Mouse (Mus musculus) B cell, adult 62 days (primary cell): ENCODE data around the gene Rdh9. TPM values are rescaled to one million over a fixed set of nuclear protein-coding genes. Genes with fewer than 3 reads are reported as not detected.

Experiments
- total RNA-seq: library from RNA; stranded (reverse); gene quantifications from 4 replicates; pipeline ENCODE4 v1.2.4, GENCODE M21; 2023

Rdh9 gene
- total RNA-seq, result 0.41 to 0.43 TPM in 2 of 4 replicates, not detected in the others

DNA sequence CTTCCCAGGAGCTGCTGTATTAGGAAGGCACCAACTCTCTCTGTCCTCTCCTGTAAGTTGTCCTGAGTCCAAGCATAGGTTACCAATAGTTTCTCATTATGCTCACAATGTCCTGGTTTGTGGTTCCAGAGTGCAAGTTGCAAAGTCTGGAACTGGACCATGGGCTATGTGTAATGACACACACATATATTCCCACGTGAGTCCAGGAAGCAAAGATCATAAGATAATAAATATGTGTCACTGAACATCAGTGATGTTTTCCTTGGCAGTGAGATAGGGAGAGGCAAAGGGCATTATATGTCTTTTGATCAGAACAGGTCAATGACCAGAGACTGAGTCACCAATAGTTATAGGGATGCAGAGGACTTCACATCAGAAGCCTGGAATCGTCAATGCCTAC lies at the start of gene Rdh9:
Gene Rdh9 (plus strand): TSS at position 376 of the 400 bp plus-strand sequence.

DNA sequence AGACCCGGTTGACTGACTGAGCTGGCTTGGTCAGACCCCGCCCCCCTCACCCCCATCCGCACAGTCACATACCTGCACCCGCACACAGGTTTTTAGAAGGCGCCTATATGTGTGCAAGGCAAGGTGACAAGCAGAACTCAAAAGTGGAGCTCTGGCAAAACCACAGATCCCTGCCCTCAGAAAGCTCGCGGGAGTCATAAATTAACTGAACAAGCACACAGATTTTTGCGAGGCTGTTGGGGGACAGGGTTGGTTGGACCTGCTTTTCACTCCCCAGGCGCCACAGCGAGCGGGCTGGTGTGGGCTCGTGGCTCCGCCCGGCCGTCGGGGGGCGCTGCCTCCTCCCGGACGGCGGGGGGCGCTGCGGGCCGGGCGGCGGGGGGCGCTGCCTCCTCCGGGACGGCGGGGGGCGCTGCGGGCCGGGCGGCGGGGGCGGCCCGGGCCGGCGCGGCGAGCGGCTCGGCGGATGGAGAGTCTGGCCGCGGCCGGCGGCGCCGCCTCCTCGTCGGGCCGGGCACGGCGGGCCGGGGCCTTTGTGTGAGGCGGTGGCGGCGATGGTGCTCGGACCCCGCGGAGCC lies 37.0 kb upstream of the Rdh9 start, which contains the start of gene Zbtb39:
Gene Zbtb39 (plus strand): TSS at position 456 of the 578 bp plus-strand sequence.

DNA sequence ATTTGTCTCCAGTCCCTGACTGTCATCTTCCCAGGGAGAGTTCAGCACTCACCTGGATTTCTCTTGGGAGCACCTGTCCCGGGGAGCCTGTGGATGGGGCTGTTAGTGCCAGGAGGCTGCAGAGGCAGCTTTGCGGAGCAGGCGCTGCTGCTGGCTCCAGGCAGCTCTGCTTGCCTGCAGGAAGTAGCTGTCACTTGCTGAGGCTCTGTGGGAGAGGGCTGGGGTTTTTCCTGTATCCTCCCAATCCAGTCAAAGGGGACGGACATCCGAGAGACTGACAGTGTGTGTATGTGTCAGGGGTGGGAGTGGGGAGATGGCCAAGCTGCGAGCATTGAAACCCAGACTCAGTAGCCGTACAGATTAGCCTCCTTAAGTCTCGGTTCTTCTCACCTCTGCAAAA lies 24.6 kb upstream of the Rdh9 start, which contains the start of gene Gpr182:
Gene Gpr182 (minus strand): TSS at position 185 of the 400 bp plus-strand sequence.

DNA sequence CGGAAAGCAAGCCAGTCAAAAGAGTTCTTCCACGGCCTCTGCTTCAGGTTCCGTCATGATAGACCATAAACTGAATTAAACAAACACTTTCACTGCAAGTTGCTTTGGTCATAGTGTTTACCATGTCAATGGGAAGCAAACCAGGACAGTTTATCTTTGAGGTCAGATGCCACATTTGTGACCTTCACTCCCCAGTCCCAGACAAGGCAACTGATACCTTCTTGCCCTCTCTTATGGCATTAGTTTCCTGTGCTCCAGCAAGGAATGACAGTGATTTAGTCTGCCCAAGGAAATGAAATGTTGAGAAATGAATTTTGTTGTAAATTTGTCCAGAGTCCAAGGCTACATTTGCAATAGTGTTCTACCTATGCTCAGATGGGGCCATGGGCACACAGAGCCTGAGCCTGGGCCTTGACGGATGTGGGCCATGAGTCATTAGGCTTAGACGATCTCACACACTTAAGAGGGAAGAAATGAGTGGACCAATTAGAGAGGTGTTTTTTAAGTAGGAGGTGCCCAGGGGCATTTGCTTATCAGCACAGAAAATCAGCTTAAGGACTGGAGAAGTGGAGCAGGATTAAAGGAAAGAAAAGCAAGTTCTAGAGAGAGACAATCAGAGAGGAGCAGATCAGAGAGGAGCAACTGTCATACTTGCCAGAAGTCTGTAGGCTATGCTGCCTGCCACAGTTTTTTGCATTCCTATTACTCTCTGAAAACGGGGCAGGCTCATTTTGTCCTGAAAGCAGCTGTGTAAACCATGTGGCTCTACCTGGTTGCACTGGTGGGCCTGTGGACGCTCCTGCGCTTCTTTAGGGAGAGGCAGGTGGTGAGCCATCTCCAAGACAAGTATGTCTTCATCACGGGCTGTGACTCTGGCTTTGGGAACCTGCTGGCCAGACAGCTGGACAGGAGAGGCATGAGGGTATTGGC lies 16.7 kb upstream of the Rdh9 start, which contains the start of the genes Rdh1 and Rdh16f1:
Gene Rdh1 (plus strand): TSS at position 541 of the 930 bp plus-strand sequence.
Gene Rdh16f1 (plus strand): TSS at position 607 of the 930 bp plus-strand sequence.

DNA sequence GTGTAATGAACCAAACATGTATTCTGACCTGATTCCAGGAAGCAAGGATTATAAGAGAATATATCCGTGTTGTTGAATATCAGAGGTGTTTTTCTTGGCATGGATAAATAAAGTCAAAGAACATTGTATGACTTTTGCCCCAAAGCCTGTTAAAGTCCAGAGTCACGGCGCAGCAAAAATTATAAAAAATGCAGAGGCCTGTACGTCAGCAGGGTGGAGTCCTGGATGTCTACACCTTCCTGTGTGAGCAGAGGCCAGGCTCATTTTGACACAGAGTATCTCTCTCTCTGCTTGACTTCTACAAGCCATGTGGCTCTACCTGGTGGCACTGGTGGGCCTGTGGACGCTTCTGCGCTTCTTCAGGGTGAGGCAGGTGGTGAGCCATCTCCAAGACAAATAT lies 24.7 kb downstream of the Rdh9 start, which contains the start of gene Rdh16:
Gene Rdh16 (plus strand): TSS at position 262 of the 400 bp plus-strand sequence.

Other genes starting within 250 kb of the Rdh9 start
- gene Nxph4, start 241.8 kb upstream of the Rdh9 start, total RNA-seq, result not detected in 4 replicates
- gene Lrp1, start 155.2 kb upstream of the Rdh9 start, total RNA-seq, result 2.9 to 5.1 TPM (median 3.5 TPM) in 4 replicates
- 230 to 250 TPM (median 232 TPM) in 4 replicates for gene Stat6, start 133.4 kb upstream of the Rdh9 start, total RNA-seq
- 10.0 to 15.6 TPM (median 13.7 TPM) in 4 replicates for gene Nemp1, start 109.5 kb upstream of the Rdh9 start, total RNA-seq
- 34.1 to 42.9 TPM (median 40.1 TPM) in 4 replicates for gene Nab2, start 107.8 kb upstream of the Rdh9 start, total RNA-seq
- gene Myo1a, start 71.2 kb upstream of the Rdh9 start, total RNA-seq, result 0.17 to 0.27 TPM in 2 of 4 replicates, not detected in the others
- not detected in 4 replicates for gene Tac2, start 51.9 kb upstream of the Rdh9 start, total RNA-seq
- gene Zbtb39, start 36.8 kb upstream of the Rdh9 start, total RNA-seq, result 14.8 to 17.7 TPM (median 16.2 TPM) in 4 replicates
- gene Gpr182, start 24.7 kb upstream of the Rdh9 start, total RNA-seq, result not detected in 4 replicates
- 0.18 to 0.50 TPM in 2 of 4 replicates, not detected in the others for gene Rdh1, start 16.7 kb upstream of the Rdh9 start, total RNA-seq
- gene Rdh16f1, start 16.6 kb upstream of the Rdh9 start, total RNA-seq, result not detected in 4 replicates
- not detected in 4 replicates for gene Rdh16, start 24.8 kb downstream of the Rdh9 start, total RNA-seq
- not detected in 4 replicates for gene Rdh19, start 73.5 kb downstream of the Rdh9 start, total RNA-seq
- not detected in 4 replicates for gene Rdh16f2, start 90.1 kb downstream of the Rdh9 start, total RNA-seq
- not detected in 4 replicates for gene Rdh7, start 112.4 kb downstream of the Rdh9 start, total RNA-seq
- gene Sdr9c7, start 122.1 kb downstream of the Rdh9 start, total RNA-seq, result not detected in 4 replicates
- not detected in 4 replicates for gene Hsd17b6, start 231.2 kb downstream of the Rdh9 start, total RNA-seq
- gene Prim1, start 238.8 kb downstream of the Rdh9 start, total RNA-seq, result 13.5 to 17.2 TPM (median 14.0 TPM) in 4 replicates